Mouse (Mus musculus): Measurements from ENCODE around the gene Slc8a1.

DNA sequence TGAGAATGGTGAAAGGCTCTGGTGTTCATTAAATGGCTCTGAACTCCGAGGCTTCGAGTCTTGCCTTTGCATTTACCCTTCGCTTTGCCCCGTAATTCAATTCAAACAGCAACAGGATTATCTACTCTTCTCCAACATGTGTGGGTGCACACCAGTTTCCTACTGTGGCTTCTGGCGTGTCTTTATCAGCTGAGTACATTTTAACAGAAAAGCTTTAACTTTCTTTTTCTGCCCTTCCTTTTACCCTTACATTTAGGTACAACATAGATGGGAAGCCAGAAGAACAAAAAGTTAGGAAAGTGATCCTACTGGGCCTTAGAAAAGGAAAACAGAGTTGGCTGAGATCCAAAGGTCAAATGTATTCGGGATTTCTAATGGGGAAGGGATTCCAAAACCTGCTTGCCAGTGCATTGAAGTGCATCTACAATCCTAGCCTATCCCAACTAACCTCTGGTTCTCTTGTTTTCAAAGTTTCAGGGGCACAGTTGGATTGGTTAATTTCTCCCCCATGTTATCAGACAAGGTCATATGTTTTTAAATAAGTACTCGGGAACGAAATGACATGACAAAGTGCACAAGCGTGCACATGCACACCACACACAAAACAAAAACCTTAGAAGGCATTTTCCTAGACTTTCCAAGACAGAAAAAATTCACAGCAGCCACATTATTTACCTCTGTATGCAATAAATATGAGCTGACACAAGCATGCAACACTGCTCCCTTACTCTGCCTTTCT is 172.4 kb downstream of the Slc8a1 start:
- TF ChIP-seq CTCF (IDR thresholded peaks at IDR 0.05; ENCODE audit: low read depth, low read length) = no peak
- no peak for TF ChIP-seq GATA1 (IDR thresholded peaks at IDR 0.05; ENCODE audit: borderline replicate concordance, low read length)
- no peak for TF ChIP-seq TAL1 (conservative IDR thresholded peaks at IDR 0.05; ENCODE audit: low read depth, low read length)
- no peak for TF ChIP-seq GATA2 (IDR thresholded peaks at IDR 0.05; ENCODE audit: borderline replicate concordance, low read depth, low read length)
